Mouse (Mus musculus) lung, postnatal 0 days (tissue): ENCODE measurements at regions not wholly inside any gene's neighbourhood (a gene's known extent, or its start where the extent isn't known, plus 50 kb on each side); places are given as distances from the start of the nearest gene placed in this dataset.

Experiments used
- CTCF ChIP-seq: IDR thresholded peaks from 2 replicates; pipeline ENCODE4 v1.5.1; 2016; ENCODE audit warnings: antibody characterized with exemption, mild to moderate bottlenecking
- EP300 ChIP-seq: IDR thresholded peaks from 2 replicates; pipeline ENCODE4 v1.6.1; 2016; ENCODE audit warnings: antibody characterized with exemption, mild to moderate bottlenecking, control low read depth

DNA sequence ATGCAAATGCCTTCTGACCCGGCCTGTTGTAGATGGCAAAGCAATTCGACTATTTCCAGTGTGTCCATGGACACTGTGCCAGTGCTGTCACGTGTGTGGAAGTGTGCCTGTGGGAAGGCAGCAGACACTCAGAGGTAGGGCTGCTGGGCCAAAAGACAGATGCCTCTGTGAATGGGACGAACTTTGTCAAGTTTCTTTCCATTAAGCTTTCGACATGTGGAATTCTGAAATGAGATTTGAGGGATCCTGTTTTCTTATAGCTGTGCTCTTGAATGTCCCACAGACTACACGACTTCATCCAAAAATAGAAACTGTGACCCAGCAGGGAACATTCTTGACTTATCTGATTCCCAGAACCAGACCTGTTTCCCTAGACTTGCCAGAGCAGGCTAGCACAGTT, 56.0 kb upstream of the Acsl1 start:
- TF ChIP-seq CTCF (no peak), EP300 (no peak)
